Mouse (Mus musculus) right cerebral cortex, postnatal 14 days (tissue): Measurements from ENCODE around the gene Scn5a.

Experiments used
- DNase-seq: peaks from one replicate; pipeline ENCODE4 v3.0.0; 2022

Scn5a gene

GRCm38 (mm10) chr9:119578636-119579438 lies at the start of gene Scn5a:
Gene Scn5a, minus strand, starts transcription at chr9:119579016.
- DNase-seq: no peak

GRCm38 (mm10) chr9:119627227-119627626 lies 48.4 kb upstream of the Scn5a start:
- DNase-seq: no peak

- no peak for DNase-seq
These were observed 45.3 kb upstream of the Scn5a start for GRCm38 (mm10) chr9:119624151-119624550.

- DNase-seq: no peak
These were observed 36.0 kb upstream of the Scn5a start for GRCm38 (mm10) chr9:119614798-119615197.

- no peak for DNase-seq
These were observed 31.8 kb upstream of the Scn5a start for GRCm38 (mm10) chr9:119610563-119611166.

GRCm38 (mm10) chr9:119606906-119607305 lies 28.1 kb upstream of the Scn5a start:
- no peak for DNase-seq

GRCm38 (mm10) chr9:119604607-119605006 lies 25.8 kb upstream of the Scn5a start:
- no peak for DNase-seq

GRCm38 (mm10) chr9:119598501-119598900 lies 19.7 kb upstream of the Scn5a start:
- no peak for DNase-seq

- DNase-seq: peak; percentile 26
These were observed 18.5 kb upstream of the Scn5a start for GRCm38 (mm10) chr9:119597332-119597731.

GRCm38 (mm10) chr9:119589592-119589991 lies 10.8 kb upstream of the Scn5a start:
- DNase-seq: no peak

GRCm38 (mm10) chr9:119588763-119589449 lies 10.1 kb upstream of the Scn5a start:
- no peak for DNase-seq

GRCm38 (mm10) chr9:119580668-119581067 lies 1.9 kb upstream of the Scn5a start:
- peak; percentile 75 for DNase-seq

GRCm38 (mm10) chr9:119580187-119580586 lies 1.4 kb upstream of the Scn5a start:
- DNase-seq: no peak

GRCm38 (mm10) chr9:119578311-119578635 lies 543 bp downstream of the Scn5a start:
- no peak for DNase-seq

- DNase-seq: no peak
These were observed 1.8 kb downstream of the Scn5a start for GRCm38 (mm10) chr9:119576977-119577376.

GRCm38 (mm10) chr9:119575732-119576131 lies 3.1 kb downstream of the Scn5a start:
- no peak for DNase-seq

- DNase-seq: no peak
These were observed 4.5 kb downstream of the Scn5a start for GRCm38 (mm10) chr9:119574366-119574765.

GRCm38 (mm10) chr9:119573009-119573408 lies 5.8 kb downstream of the Scn5a start:
- DNase-seq: no peak

- no peak for DNase-seq
These were observed 7.4 kb downstream of the Scn5a start for GRCm38 (mm10) chr9:119571411-119571888.

GRCm38 (mm10) chr9:119570652-119571051 lies 8.2 kb downstream of the Scn5a start:
- DNase-seq: no peak

- DNase-seq: no peak
These were observed 10.1 kb downstream of the Scn5a start for GRCm38 (mm10) chr9:119568732-119569131.

- DNase-seq: no peak
These were observed 11.0 kb downstream of the Scn5a start for GRCm38 (mm10) chr9:119567800-119568199.

GRCm38 (mm10) chr9:119566214-119566613 lies 12.6 kb downstream of the Scn5a start:
- DNase-seq: no peak

GRCm38 (mm10) chr9:119564803-119565202 lies 14.0 kb downstream of the Scn5a start:
- DNase-seq: no peak
